Mouse (Mus musculus) activated CD4-positive, CD25-positive, alpha-beta regulatory T cell (primary cell): ENCODE results near the gene Dppa2. TPM values are rescaled to one million over a fixed set of nuclear protein-coding genes. Genes with fewer than 3 reads are reported as not detected.

Experiments used
- polyA plus RNA-seq, 2 experiments: library from polyadenylated mRNA; unstranded; fragments of 100-300 nt; shearing (Covaris generic); gene quantifications; one replicate each; pipeline ENCODE4 v1.2.1; 2017

Dppa2 gene
- polyA plus RNA-seq: not detected

GRCm38 (mm10) chr16:48303509-48303908 lies at the start of gene Dppa2:
Dppa2 (plus strand) TSS chr16:48303908.

GRCm38 (mm10) chr16:48283517-48283916 lies 20.2 kb upstream of the Dppa2 start, which contains the start of gene Dppa4:
Dppa4 (plus strand) TSS chr16:48283733.

Other genes with a start within 250 kb of the Dppa2 start
- gene Dppa4, start 20.2 kb upstream of the Dppa2 start, polyA plus RNA-seq: under 1 TPM in 1 of 2 experiments, not detected in 1; 0.33 TPM
- under 1 TPM in 1 of 2 experiments, not detected in 1; 0.38 TPM for gene Gm5485, start 108.5 kb downstream of the Dppa2 start, polyA plus RNA-seq
- under 1 TPM in 1 of 2 experiments, not detected in 1; 0.64 TPM for gene Morc1, start 127.3 kb downstream of the Dppa2 start, polyA plus RNA-seq